Mouse (Mus musculus) embryo, embryonic 10.5 days (tissue): ENCODE results near the gene Gm5089.

Experiments used
- DNase-seq: peaks from one replicate; pipeline ENCODE4 v3.0.0-alpha.2; 2015; ENCODE audit warnings: low spot score

Gm5089 gene

DNA sequence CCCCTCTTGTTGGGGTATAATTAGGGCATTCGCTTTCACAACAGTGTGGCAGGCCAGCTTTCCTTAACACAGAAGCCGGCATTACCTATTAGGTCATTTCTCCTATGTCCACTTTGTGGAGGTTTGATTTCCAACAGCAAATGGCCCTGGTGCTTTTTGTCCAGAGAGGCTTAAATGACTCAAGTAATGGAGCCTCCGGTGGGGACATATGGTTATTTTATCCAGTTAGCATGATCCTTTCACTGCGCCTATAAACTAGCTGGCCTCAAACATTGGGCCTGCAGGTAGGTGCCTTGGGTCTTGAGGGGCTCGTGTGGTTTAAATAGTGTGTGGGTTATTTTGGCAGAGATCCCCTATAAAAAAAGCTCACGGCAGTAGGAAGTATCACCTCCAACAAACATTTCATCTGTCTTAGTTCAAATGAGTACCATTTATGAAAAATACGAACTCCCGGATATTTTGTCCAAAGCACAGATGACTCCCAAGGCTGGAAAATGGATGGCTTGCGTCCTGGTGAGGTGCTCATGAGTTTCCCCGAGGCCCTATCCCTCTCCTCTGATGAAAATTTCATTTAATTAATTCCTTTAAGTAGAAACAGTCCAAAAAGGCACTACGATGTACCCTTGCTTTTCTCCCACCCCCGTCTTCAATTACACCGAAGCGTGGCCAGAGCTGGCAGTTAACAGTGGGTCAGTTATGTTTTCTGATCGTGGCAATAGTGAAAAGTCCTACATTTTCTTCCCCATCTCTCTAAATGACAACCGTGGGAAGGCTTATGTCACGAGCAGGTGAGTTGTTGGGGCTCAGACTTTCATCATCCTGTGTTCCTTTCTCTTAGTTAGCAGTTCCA is 64.4 kb downstream of the Gm5089 start:
- no peak for DNase-seq

DNA sequence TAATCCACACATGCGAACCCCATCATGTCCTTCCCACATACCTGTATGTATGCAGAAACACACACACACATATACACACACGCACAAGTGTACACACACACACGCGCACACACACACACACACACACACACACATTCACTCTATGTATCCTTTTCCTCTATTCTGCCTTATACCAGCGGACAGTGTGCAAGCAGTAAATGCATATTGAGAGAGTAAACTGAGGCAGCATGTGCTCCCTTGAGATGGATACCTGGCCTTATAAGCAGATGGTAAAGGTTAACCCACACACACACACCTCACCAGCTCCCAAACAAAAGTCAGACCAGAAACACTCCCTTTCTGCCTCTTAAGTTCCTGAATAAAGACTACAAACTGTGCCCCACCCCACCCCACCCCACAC is 65.2 kb downstream of the Gm5089 start:
- no peak for DNase-seq

DNA sequence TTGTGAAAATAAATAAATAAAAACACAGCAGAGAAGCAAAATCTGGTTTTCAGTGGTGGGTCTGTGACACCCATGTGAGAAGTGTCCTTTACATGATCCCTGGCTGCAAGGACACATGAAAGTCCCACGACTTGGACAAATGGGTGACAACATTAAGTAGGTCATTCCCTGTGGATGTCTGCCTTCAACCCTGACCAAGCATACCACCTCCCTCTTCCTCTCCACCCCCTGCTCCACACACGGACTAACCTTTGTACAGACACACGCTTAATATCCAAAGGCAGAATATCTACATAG is 65.7 kb downstream of the Gm5089 start:
- no peak for DNase-seq
